Mouse (Mus musculus) frontal cortex, postnatal 14 days (tissue): ENCODE measurements at regions not wholly inside any gene's neighbourhood (a gene's known extent, or its start where the extent isn't known, plus 50 kb on each side); places are given as distances from the start of the nearest gene placed in this dataset.
"Not testable (repeated sequence)": the region's sequence is repeated elsewhere in the genome, so short reads cannot be mapped to it uniquely, and the experiment has no call there.

Source experiments
- DNase-seq, 2 experiments: peaks; one replicate each; pipeline ENCODE4 v3.0.0; 2022; ENCODE audit warnings: low spot score in 2 of 2

DNA sequence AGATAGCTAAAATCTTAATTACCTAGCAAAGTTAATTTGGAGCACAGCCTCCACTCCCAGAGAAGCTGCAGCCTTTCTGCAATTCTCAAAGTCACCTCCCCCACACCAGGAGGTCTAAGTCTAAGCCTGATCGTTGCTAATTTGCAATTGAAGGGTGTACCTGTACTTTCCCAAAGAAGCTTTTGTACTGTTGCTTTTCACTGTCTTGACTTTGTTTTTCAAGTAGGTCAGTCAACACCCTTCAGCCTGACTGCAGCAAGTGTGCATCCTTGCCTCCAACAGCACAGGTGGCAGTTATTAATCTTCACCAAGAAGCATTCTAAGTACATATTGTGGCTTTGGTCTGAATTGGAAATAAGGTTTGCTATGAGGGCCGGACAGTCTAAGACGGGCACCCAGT, 91.7 kb upstream of the Slc22a30 start:
- not testable (repeated sequence) for DNase-seq

DNA sequence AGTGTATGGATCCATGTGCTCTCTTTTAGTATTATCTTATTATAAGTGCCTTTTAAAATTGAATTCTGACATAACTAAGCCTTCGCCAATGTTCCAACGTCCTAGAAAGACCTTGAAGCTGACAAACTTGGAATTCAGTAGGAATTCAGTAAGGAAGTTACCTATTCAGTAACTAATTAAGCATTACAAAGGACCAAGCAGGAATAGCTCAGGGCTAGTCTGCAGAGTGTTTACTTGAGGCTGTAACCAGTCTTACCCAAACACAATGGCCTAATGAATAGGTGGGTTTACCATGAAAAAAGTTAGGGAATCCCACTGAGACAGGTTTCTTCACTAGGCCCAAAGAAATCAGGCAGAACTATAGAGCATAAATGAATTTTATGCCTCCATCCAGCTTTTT, 92.6 kb upstream of the Slc22a30 start:
- DNase-seq: not testable (repeated sequence)

DNA sequence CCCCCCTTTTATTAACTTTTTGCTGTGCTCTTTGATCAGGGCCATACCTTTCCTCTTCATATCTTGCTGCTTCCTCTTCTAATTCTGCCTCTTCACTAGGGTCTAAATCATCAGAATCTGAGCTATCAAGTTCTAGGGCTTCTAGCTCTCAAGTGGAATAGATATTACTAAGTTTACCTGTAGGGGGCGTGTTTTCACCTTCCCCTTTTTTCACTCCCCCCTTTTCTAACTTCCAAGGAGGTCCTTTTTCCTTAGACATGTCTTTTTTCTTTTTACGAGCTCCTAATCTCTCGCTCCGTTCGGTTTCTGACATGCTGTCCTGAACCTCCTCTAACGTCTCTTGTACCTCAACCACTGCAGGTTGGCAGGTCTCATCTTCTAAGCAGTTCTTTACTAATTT, 73.3 kb upstream of the Slc22a8 start:
- DNase-seq: not testable (repeated sequence)

DNA sequence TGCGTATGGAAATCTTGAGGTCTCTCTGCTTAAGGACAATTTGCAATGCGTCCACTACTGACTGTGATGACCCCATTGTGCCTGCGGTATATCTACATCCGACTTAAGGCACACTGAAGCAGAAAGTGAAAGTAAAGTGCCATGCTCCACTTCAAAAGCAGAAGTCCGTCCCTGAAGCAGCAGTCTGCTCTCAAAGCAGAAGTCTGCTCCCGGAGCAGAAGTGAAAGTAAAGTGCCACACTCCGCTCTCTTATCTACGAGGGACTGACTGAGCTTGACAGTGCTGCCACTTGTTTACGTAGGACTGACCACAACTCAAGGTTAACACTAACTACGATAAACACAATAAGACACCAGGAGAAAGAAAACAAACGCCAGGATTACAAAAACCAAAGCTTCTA, 72.8 kb upstream of the Slc22a8 start:
- peak in 1 of 2 experiments; percentile 4 for DNase-seq

DNA sequence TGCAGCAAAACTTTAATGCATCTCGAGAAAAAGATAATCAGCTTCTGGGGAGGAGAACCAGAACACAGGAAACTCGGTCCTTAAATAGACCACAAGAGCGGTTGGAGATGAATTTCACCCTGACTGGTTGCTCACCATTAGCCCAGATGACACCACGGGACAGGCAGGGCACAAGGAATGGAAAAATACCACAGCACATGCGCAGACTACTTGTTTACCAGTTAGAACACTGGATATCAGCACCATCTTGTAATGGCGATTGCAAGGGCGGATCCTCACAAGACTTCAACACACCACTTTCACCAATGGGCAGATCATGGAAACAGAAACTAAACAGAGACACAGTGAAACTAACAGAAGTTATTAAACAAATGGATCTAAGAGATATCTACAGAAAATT, 72.1 kb upstream of the Slc22a8 start:
- not testable (repeated sequence) for DNase-seq

DNA sequence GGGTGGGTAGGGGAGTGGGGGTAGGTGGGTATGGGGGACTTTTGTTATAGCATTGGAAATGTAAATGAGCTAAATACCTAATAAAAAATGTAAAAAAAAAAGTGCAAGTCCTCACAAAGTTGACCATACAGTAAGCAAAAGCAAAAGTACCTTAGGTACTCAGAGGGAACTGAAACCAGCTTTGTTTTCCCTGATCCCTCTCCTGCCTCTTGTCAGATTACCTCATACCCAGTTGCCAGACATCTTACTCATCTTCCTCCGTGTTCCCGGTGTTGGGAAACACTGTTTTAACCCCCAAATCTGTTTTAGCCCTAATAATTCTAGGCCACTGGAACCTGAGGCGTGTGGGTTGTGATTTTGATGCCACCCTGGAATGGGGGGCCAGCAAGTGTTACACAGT, 56.5 kb upstream of the Slc22a8 start:
- DNase-seq: no peak

DNA sequence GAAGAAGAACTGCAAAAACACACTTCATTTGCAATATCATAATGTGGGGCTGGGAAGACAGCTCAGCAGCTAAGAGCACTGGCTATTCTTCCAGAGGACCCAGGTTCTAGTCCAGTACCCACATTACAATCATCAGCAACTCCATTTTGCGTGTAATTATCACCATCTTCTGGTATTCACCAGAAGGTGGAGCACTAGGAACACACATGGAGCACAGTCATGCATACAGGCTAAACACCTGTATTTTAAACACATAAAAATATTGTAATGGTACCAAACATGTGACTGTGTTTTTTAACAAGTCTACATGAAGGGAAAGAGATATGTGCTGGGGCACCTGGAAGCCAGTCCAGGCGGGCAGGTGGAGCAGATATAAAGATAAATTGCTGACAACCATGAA, 55.0 kb upstream of the Slc22a8 start:
- no peak for DNase-seq
